Mouse (Mus musculus): ENCODE data around the gene Ppm1g.

The Ppm1g gene

DNA sequence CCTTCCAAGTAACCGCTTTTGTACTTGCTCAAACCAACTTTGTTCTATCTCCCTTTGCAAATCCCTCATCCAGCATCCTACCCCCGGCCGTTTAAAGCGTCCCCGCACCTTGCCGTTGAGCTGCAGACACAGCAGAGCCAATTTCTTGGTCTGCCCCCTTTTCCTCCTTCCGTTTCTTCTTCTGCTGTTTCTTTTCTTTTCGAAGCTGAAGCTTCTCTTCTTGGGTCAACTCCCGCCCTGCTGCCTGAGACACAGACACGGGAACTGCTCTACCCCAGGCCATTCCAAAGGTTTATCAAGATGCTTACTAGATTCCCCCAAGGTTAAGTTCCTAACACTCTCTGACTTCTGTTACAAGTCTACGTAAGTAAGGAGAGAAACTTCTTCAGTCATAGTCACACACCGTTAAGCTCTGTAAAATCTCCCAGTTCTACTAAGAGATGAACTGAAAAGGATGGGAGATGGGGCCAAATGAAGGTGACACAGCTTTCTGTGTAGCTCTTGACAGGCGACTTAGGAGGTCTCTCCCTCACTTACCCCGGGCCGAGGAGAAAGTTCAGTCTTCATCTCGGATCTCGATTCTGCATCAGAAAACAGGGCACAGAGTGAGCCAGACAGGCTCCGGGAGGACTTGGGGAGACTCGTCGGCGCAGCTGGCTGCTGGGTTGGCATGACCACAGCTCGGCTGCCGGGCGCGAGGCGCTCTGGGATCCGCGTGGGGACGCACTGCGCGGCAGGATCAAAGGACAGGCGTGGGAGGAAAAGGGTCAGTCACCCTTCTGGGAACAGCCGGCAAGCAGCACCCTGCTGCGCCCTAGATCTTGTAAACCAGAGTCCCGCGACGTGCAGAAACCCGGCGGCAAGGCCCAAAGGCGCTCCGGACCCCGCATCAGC is 28.2 kb downstream of the Ppm1g start:
- DNase-seq: no peak

DNA sequence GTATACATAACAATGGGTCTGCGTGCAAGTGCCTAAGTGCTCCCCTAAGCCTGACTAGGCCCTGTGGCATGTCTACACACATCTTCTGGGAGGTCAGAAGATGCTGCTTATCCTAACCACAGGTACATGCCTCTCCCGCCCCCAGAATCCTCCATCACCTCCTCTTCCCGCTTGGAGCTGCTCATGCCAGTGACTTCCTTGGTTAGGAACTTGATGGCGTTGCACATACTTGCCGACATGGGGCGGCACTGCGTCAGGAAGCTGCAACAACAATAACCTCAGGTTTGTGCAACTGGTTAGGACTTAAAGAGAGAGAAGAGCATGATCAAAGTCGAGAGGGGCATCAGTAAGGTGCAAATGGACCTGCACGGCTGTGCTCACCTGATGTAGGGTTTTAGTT is 30.3 kb downstream of the Ppm1g start:
- DNase-seq: no peak

DNA sequence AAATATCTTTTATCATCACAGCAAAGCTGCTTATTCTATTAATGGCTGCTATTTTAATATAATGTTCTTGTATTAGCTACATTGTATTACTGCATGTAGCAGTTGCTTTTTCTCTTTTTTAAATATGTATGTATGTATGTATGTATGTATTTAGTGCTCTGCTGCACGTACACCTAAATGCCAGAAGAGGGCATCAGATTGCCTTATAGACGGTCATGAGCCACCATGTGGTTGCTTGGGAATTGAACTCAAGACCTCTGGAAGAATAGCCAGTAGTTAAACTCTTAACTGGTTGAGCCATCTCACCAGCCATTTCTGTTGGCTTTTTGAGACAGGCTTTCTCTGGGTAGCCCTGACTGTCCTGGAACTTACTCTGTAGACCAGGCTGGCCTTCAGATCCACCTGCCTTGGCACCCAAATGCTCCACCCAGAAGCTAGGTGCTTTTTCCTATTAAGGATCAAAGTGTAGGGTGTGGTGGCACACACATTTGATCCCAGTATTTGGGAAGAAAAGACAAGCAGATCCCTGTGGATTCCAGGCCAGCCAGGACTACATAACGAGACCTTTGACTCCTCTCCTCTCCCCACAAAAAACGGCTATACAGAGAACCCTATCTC is 32.2 kb downstream of the Ppm1g start:
- no peak for DNase-seq

DNA sequence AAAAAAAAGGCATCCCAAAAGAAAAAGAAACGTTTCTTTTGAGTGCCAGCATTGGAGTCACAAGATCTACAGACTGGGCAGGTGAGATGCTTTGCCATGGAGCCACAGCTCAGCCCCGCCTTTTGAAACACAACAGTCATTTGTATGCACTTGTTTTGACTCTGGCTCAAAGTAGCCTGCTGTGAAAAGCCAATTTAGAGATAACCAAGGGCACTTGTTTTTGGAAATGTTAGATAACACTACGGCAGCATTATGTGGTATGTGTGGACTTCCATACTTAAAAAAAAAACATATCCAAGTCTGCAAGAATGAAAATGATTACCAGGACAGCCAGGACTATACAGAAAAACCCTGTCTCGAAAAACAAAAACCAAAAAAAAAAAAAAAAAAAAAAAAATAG is 36.8 kb downstream of the Ppm1g start:
- no peak for DNase-seq

DNA sequence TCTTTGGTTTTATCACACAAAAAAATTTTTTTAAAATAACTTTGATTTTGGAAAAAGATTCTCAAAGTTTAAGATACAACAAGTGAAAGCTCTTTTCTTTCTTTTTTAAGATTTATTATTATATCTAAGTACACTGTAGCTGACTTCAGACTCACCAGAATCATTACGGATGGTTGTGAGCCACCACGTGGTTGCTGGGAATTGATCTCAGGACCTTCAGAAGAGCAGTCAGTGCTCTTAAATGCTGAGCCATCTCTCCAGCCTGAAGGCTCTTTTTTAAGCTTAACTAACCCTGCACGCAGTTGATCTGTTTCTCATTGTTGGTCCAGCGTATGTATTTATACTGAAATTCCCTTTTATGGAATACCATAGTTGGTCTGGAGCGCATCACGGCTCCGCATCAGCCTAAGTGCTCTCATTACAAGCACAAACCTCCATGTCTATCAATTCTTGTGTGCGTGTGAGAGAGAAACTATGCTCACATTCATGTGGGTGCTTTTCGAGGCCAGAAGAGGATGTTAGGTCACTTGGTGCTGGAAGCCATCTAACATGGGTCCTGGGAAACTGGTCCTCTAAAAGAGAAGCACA is 39.2 kb downstream of the Ppm1g start:
- no peak for DNase-seq

DNA sequence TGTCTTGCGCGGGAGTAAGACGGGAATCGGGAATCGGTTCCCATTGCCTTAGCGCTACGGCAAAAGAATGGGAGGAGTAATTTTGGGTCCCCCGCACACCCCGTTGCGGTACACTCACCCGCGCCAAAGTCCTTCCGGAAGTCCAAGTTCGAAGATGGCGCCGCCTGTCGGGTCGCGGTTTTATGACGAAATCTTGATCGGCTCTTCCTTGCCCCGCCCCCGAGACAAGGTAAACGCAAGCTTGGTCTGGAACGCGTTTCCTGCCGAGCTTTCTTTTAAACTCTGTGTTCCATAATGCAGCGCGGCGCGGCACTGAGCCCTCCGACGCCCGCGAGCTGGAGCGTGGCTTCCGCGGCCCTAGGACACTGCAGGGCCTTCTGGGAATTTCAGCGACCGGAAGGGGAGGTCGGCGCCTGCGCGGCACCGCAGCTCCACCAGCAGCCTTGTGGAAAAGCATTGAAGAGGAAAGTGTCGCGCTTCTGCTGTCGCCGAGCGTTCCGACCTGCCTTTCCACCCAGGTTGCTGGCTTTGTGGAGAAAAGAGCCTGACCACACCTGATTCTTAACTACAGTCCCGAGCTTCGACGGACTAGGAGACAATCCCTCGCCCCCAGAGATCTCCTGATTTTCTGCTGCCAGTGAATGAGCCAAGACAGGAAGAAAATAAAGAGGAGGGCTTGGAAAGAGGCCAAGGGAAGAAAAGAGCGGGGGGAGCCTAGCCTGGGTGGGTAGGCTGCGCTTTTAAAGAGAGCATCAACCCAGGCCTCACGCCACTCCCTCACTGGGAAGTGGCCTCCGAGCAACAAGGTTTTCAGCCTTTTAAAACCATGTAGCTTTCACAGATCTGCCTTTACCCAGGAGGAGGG is 40.5 kb downstream of the Ppm1g start, which contains the start of the genes Gm29609 and Gtf3c2:
Gm29609 (minus strand) TSS at position 146 of the 865 bp plus-strand sequence.
Gtf3c2 (minus strand) TSS at position 379 of the 865 bp plus-strand sequence.
- DNase-seq: peak; percentile 96 to 97

DNA sequence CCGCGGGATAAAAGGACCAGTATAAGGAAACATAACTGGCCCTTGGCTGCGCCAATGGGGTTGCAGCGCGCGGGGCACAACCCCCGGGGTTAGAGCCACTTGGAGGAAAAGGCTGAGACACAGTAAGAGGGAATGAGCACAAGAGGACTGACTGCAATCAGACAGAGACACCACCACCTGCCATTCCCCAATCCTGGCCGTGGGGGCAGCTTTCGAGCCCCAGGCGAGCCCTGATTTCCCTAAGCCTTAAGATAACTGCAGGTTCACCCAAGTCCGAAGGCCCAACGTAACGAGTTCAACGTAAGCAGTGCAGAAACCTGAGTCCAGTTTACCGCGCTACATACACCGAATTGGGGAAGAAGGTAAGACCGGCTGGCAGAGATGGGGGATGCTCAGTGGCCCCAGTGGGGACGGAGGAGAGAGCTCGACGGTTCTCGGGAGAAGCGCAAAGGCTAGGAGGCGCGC is 41.2 kb downstream of the Ppm1g start:
- DNase-seq: no peak

DNA sequence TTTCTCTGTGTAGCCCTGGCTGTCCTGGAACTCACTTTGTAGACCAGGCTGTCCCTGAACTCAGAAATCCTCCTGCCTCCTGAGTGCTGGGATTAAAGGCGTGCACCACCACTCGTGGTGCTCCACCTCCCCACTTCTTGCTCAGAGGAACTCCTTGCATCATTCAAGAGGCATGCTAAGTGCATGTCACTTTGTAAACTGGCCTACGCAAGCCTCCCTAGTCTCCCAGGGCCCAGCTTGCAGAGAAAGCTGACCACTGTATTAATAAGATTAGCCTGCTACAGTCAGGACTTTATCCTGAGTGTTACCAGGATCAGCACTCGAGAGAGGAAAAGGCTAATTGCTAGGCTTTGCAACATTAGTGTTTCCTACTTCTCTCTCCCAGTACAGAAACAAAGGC is 51.9 kb downstream of the Ppm1g start:
- DNase-seq: no peak

DNA sequence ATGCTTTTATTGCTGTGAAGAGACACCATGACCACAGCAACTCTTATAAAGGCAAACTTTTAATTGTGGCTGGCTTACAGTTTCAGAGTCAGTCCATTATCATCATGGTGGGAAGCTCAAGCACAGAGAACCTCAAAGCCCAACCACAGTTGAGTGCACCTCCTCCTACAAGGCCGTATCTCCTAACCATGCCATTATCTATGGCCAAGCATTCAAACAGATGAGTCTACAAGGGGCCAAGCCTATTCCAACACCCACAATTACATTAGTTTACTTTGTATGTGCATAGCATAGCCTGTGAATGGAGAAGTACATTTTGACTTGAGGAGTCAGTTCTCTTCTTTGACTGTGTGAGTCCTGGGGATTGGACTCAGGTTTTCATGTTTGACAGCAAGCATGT is 55.6 kb downstream of the Ppm1g start:
- no peak for DNase-seq

DNA sequence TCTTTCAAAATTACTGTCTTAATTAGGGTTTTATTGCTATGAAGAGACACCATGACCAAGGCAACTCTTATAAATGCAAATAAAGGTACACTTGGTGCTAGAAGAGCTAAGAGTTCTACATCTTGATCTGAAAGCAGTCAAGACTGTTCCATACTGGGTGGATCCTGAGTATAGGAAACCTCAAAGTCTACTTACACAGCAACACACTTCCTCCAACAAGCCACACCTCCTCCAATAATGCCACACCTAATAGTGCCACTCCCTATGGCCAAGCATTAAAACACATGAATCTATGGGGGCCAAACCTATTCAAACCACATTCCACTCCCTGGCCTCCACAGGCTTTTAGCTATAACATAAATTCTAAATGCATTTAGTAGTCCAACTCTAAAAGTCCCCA is 58.0 kb downstream of the Ppm1g start:
- no peak for DNase-seq

DNA sequence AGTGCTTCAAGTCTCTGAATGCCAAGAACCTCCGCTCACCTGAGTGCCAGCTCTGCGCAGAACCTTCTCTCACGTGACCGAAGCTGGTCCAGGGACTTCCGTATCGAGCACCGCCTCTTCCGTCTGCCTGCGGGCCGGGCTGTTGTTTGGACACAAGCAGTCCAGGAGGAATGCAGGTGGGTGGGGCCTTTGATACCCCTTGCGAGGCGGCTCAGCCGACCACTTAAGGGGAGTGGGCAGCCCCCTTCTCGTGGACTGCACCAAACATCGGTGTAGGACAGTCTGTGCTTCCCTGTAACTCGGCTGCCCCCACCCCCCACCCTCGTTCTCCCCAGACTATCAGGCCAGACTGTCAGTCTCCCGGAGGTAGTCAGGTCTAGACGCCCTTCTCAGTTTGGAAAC is 66.3 kb downstream of the Ppm1g start, which contains the start of gene Mpv17:
Mpv17 (minus strand) TSS at position 100 of the 402 bp plus-strand sequence.
- peak; percentile 83 to 84 for DNase-seq

DNA sequence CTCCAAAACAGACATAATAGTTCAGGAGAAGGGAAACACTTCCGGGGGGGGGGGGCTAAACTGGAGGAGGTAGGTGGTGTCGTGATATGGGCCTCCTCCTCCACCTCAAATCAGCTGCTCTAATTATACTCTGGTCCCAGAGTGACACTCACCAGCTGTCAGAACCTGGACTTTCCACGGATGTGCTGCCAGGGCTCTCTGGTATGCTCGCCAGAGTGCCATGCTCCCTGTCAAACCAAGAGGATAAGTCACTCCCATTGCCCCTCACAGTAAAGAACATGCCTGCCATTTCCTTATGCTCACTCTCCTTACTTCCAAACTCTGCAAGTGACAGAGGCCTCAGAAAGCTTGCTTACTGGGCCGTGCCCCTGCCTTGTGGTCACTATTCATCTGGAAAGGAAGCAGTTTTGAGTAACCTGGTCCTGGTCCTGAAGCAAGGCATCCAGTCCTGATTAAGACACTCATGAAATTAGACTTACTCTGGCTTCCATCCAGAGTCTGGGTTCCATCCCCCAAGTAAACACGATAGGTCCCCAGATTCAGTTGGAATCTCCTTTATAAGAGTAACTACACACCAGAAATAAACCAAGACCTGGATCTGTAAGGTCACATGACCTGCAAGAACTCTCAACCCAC is 66.9 kb downstream of the Ppm1g start:
- no peak for DNase-seq
